Mouse (Mus musculus) T-helper 1 cell (primary cell): Measurements from ENCODE around the gene Plekhb1.

Source experiments
- in situ Hi-C: fragments of 300-600 bp; cut with MboI, MseI; formaldehyde crosslinking; loops from one replicate; pipeline ENCODE4 v1.15.1; 2025; ENCODE audit warnings: high pct_unique_total_duplicates

The Plekhb1 gene

GRCm38 (mm10) chr7:100658093-100658578 is 4.1 kb downstream of the Plekhb1 start:
- in situ Hi-C loops, result no loop called here

DNA sequence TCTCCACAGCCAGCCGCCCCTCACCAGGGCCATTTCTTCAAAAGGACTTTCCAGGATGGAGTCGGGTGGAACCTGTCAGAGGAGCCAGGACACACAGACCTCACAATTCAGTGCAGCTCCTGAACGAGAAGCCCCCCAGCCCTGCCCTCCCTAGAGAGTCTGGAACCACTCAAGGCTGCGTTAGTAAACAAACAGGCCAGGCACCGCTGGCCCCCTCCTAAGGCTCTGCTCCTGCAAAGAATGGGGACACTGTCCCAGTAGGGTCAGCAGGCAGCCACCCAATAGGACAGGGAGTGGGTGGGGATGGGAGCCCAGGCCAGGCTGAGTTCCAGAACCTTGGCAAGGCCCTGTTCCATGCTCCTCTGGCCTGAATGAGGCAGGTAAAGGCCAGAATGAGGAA is 5.5 kb downstream of the Plekhb1 start:
- in situ Hi-C loops, result no loop called here

GRCm38 (mm10) chr7:100654441-100654840 is 7.8 kb downstream of the Plekhb1 start:
- in situ Hi-C loops, result no loop called here

GRCm38 (mm10) chr7:100653480-100654266 is 8.5 kb downstream of the Plekhb1 start:
- in situ Hi-C loops, result no loop called here

DNA sequence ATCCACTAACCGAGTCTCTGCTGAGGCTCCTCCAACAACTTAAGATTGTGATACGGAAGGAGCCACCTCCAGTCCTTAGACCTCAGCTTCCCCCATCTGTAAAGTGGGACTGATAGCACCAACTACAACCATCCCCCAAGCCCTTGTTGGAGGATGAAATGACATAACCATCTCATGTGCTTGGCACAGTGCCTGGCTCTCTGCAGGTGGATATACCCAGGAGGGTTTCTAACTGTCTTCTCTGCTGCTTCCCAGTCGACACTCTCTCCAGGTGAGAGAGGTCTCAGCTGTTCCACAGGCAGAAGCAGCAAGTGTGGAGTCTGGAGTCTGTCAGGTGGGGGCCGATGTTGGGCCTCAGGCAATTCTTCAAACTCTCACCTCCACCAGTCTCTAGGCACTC is 11.2 kb downstream of the Plekhb1 start:
- in situ Hi-C loops, result no loop called here

GRCm38 (mm10) chr7:100650421-100650820 is 11.8 kb downstream of the Plekhb1 start:
- in situ Hi-C loops, result no loop called here

GRCm38 (mm10) chr7:100649826-100650225 is 12.4 kb downstream of the Plekhb1 start:
- in situ Hi-C loops, result loop anchor here (5.0 kb wide), 1 partner anchor 138 kb away; the partner anchor contains the start of gene Dnajb13

GRCm38 (mm10) chr7:100649095-100649494 is 13.1 kb downstream of the Plekhb1 start:
- in situ Hi-C loops, result loop anchor here (5.0 kb wide), 1 partner anchor 137 kb away; the partner anchor contains the start of gene Dnajb13

DNA sequence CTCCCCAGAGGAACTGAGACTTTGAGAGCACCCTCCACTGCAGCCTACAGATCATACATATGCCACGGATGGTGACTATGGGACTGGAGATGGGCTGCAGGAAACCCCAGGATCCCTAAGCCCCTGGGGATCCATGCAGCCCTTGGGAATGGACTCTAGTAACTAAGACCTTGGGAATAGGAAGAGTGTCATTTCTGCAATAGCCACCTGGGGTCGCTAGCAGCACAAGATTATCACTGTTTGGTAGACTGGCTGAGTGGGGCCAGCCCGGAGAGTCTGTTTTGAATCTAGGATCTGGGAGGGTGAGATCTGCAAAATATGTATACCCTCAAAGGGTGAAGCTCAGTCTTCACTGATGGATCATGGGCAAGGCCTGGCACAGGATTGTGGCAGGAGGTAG is 17.1 kb downstream of the Plekhb1 start:
- in situ Hi-C loops, result loop anchor here (5.0 kb wide), 1 partner anchor 133 kb away; the partner anchor contains the start of gene Dnajb13

DNA sequence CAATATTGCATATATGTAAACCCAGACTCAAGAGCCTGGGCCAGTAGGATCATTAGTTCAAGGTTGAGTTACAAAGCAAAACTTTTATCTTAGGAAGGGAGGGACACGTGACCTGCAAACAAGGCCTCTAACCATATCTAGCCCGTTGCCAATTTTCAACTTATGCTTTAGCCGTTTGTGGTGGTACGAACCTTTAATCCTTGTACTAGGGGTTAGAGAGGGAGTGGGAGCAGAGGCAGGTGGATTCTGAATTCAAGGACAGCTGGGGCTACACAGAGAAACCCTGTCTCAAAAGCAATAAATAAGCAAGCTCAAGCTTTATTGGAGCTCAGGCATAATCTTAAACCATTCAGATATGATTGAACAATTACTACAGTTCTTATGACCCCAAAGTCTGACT is 19.8 kb downstream of the Plekhb1 start:
- in situ Hi-C loops, result loop anchor here (5.0 kb wide), 1 partner anchor 75 kb away; no protein-coding TSS in a partner anchor

GRCm38 (mm10) chr7:100637657-100638056 is 24.6 kb downstream of the Plekhb1 start:
- in situ Hi-C loops, result no loop called here

DNA sequence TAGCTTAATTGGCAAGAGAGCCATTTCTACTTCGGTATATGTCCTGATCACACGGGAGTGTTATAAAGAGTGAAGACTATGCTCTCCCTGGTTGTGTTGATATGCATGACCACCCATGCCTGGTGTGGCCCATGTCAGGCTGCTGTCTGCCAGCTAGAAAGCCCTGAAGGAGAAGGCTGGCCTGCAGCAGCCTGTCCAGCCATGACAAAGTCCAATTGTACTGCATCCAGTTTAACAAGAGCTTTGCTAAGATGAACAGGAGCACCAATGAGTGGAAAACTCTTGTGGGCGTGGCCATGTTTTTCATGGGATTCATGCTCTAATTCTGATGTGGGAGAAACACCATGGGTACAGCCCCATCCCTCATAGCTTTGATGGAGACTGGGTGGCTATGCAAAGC is 37.7 kb downstream of the Plekhb1 start:
- in situ Hi-C loops, result no loop called here

DNA sequence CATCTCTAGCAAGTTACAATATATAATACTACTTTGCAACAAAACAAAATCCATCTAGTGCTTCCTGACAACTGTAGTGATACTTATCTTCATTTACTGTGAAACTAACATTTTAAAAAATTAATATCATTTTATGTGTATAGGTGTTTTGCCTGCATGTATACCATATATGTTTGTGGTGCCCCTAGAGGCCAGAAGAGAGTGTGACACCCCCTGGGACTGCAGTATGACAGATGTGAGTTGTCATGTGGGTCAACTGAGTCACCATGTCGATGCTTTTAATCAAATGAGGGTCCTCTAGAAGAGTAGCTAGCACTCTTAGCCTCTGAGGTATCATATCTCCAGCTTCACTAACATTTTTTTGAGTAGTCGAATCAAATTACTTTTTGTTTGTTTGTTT is 39.9 kb downstream of the Plekhb1 start:
- in situ Hi-C loops, result no loop called here

- in situ Hi-C loops, result no loop called here
Measured at GRCm38 (mm10) chr7:100616121-100616857, 45.9 kb downstream of the Plekhb1 start.

GRCm38 (mm10) chr7:100608910-100609309 is 53.3 kb downstream of the Plekhb1 start:
- in situ Hi-C loops, result no loop called here

DNA sequence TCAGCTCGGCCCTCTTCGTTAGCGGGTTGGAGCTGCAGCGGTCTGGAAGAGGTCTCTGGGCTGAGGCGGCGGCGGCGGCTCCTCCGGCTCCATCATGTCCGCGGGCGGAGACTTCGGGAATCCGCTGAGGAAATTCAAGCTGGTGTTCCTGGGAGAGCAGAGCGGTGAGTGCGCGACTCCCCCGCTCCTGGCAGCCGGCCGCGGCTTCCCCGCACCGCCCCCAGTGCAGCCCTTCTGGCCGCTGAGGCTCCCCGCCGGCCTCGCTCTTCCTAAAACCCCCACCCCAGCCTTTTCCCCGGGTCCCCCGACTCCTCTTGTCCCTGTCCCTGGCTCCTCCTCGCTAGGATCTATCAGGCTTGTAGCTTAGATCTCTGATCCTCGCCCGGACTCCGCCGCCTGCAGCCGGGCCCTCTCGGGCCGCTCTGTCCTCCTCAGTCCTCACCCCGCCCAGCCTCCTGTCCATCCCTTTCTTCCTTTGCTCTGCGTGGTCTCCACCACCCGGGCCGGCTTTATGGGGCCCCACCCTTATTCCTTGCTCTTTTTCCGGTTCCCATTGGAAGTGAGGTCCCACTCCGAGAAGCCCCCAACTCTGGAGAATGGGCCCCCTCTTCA is 54.0 kb downstream of the Plekhb1 start, which contains the start of gene Mrpl48:
Gene Mrpl48, minus strand, starts transcription at position 172 of the 612 bp plus-strand sequence.
- in situ Hi-C loops, result no loop called here

DNA sequence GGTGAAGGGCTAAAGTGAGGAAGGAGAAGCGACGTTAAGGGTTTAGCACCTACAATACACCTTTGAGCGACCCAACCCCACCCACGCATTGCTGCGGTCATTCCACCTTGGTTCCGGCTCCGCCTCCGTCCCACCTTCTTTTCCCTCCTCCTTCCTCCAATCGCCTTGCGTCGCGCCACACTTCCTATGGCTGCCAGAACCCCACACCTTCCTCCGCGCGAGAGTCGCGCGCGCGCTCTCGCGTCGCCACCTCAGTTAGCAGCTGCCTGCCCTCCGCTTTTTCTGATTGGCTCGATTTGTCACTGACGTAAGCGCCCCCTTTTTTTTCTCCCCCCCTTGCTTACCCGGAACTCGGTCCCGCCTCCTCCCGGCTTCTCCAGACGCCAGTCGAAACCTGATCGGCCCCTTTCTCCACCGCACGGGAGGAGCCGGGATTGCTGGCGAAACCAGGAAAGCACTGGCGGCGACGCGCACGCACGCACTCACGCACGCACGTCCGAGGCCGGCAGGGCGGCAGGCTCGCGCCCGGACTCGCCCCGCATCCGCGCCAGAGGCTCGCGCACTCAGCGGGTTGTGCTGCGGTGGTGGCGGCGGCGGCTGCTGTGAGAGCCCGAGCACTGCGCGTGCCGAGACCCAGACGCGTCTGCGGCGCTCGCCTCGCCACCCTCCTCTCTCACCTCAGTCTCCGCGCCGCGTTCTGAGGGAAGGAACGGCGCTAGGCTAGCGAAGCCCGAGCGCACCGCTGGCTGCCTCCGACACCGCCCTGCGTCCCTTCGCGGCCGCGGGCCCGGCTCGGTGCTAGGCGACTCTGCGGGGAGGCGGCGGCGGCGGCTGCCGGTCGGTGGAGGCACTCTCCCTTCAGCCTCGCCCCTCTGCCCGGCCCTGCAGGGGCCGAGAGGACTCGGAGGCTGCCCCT is 54.7 kb downstream of the Plekhb1 start, which contains the start of gene Rab6a:
Gene Rab6a, plus strand, starts transcription at position 197 of the 916 bp plus-strand sequence.
- in situ Hi-C loops, result no loop called here

- in situ Hi-C loops, result no loop called here
Measured at GRCm38 (mm10) chr7:100600211-100600610, 62.0 kb downstream of the Plekhb1 start.

- in situ Hi-C loops, result no loop called here
Measured at GRCm38 (mm10) chr7:100593349-100593748, 68.9 kb downstream of the Plekhb1 start.
